Mouse (Mus musculus) embryonic facial prominence, embryonic 12.5 days (tissue): ENCODE measurements around the gene Nos3. TPM values are rescaled to one million over a fixed set of nuclear protein-coding genes. Genes with fewer than 3 reads are reported as not detected.

Source experiments
- ATAC-seq: fragments of 200-750 bp; cut with Nextera tagmentation; 2 replicates; pipeline ENCODE4 v1.8.0; 2017; ENCODE audit not compliant: insufficient number of reproducible peaks, insufficient read depth, low FRiP score, low TSS enrichment
- H3K27ac ChIP-seq: fragments of 300-500 bp; sonication (generic); 2 replicates; pipeline ENCODE4 v1.5.1; 2016; ENCODE audit warnings: mild to moderate bottlenecking
- H3K27me3 ChIP-seq: fragments of 300-500 bp; sonication (generic); 2 replicates; pipeline ENCODE4 v1.6.1; 2016; ENCODE audit warnings: mild to moderate bottlenecking, moderate library complexity
- H3K36me3 ChIP-seq: fragments of 300-500 bp; sonication (generic); 2 replicates; pipeline ENCODE4 v1.6.1; 2016; ENCODE audit warnings: mild to moderate bottlenecking
- H3K4me1 ChIP-seq: fragments of 300-500 bp; sonication (generic); 2 replicates; pipeline ENCODE4 v1.6.1; 2016
- H3K4me2 ChIP-seq: fragments of 300-500 bp; sonication (generic); replicated peaks from 2 replicates; pipeline ENCODE4 v1.6.1; 2016; ENCODE audit warnings: mild to moderate bottlenecking, moderate library complexity
- H3K4me3 ChIP-seq: fragments of 300-500 bp; sonication (generic); 2 replicates; pipeline ENCODE4 v1.5.1; 2016; ENCODE audit warnings: mild to moderate bottlenecking
- H3K9ac ChIP-seq: fragments of 300-500 bp; sonication (generic); 2 replicates; pipeline ENCODE4 v1.6.1; 2016; ENCODE audit warnings: mild to moderate bottlenecking, moderate library complexity
- H3K9me3 ChIP-seq: fragments of 300-500 bp; sonication (generic); 2 replicates; pipeline ENCODE4 v1.6.1; 2016; ENCODE audit warnings: mild to moderate bottlenecking, moderate library complexity
- WGBS: fragments of 180-500 bp; shearing (Covaris S2); methylation state at CpG from one replicate; pipeline ENCODE4 v1.1.7; 2016; 5-methylcytosine and 5-hydroxymethylcytosine counted together
- polyA plus RNA-seq: library from polyadenylated mRNA; unstranded; fragments of >200 nt; fragmentation: Nextera tagmentation; extraction: Ambion mirVana; gene quantifications from 2 replicates; pipeline ENCODE4 v1.2.1, GENCODE M21; 2016

Gene Nos3
- polyA plus RNA-seq, 1 experiment from 2014 or later, result 6.7 TPM

DNA sequence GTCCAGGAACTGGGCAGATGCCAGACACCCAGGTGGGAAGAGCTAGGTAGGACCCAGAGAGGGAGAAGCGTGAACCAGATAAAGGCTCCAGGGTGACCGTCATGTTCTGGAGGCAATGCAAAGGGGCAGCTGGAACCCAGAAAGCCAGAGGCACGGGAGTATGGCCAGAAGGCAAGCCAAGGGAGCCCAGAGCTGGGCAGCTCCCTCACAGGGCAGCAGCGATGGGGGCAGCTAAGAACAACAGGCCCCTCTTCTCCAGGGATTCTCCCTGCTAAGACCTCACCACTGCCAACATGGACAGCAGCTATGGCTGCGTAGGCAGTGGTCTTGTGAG is 34.7 kb upstream of the Nos3 start:
- H3K36me3 ChIP-seq, result no peaks in the 10 kb centered on the region
- no peak overlapping the region for H3K27ac ChIP-seq
- H3K9me3 ChIP-seq, result no peaks in the 10 kb centered on the region
- peaks cover 18% of the 10 kb centered on the region for H3K27me3 ChIP-seq
- no peak for ATAC-seq
- H3K4me1 ChIP-seq, result peaks cover 21% of the 10 kb centered on the region
- H3K4me2 ChIP-seq, result peak overlapping the region; percentile 60
- peak overlapping the region; percentile 20; the same call in 1 of the 2 replicates for H3K4me3 ChIP-seq
- 0 out of 2 replicates have a peak overlapping the region, but pooled peaks have one; percentile 63 for H3K9ac ChIP-seq
- WGBS, result 46% methylated on average over 5 of the region's 5 CpGs

DNA sequence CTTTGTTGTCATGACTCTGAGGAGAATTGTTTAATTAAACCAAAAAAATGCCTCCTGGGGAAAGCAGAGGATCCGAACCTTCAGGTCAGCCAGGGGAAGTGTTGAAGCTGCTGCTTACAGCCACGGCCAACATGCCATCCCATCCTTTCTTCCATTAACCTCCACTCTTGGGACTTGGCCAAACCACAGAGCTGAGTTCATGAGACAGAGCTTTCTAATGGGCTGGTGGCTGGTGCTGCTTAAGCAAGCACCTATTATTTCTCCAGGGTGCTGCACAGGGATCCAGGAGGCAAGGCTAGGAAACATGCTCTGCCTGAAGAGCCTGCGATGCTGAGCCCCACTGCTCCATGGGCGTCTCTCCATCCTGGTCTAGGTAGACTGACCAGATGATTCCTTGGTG is 32.2 kb upstream of the Nos3 start:
- H3K4me3 ChIP-seq, result no peak overlapping the region
- ATAC-seq, result no peak
- no peaks in the 10 kb centered on the region for H3K9me3 ChIP-seq
- H3K27me3 ChIP-seq, result peaks cover 11% of the 10 kb centered on the region
- no peak overlapping the region for H3K9ac ChIP-seq
- 82% methylated on average over 4 of the region's 4 CpGs for WGBS
- no peak overlapping the region for H3K27ac ChIP-seq
- H3K4me1 ChIP-seq, result peaks cover 27% of the 10 kb centered on the region
- H3K36me3 ChIP-seq, result no peaks in the 10 kb centered on the region
- no peak overlapping the region for H3K4me2 ChIP-seq

DNA sequence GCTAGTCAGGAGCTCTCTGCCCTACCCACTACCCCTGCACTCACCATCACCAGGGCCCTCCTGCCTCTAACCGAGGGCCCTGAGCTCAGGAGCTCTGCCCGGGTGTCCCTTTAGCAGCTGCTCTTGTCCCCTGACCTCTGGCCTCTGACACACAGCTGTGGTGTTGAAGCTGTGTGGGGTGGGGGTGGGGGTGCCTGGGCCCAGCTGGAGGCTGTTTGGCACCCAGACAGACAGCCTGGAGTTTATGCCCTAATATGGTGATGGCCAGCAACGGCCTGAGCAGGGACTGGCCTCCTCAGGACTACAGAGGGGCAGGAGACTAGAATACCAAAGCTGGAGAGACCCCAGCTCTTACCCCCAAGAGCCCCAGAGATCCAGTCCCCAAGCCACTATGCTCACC is 29.9 kb upstream of the Nos3 start:
- H3K9ac ChIP-seq, result no peak overlapping the region
- no peaks in the 10 kb centered on the region for H3K36me3 ChIP-seq
- H3K4me2 ChIP-seq, result no peak overlapping the region
- H3K4me3 ChIP-seq, result no peak overlapping the region
- H3K4me1 ChIP-seq, result peaks cover 18% of the 10 kb centered on the region; the same call in 1 of the 2 replicates
- H3K9me3 ChIP-seq, result no peaks in the 10 kb centered on the region
- no peak for ATAC-seq
- WGBS, result 15% methylated on average over 3 of the region's 3 CpGs
- H3K27ac ChIP-seq, result no peak overlapping the region
- H3K27me3 ChIP-seq, result 0 out of 2 replicates have a peak, but pooled peaks cover 4% of the 10 kb centered on the region

DNA sequence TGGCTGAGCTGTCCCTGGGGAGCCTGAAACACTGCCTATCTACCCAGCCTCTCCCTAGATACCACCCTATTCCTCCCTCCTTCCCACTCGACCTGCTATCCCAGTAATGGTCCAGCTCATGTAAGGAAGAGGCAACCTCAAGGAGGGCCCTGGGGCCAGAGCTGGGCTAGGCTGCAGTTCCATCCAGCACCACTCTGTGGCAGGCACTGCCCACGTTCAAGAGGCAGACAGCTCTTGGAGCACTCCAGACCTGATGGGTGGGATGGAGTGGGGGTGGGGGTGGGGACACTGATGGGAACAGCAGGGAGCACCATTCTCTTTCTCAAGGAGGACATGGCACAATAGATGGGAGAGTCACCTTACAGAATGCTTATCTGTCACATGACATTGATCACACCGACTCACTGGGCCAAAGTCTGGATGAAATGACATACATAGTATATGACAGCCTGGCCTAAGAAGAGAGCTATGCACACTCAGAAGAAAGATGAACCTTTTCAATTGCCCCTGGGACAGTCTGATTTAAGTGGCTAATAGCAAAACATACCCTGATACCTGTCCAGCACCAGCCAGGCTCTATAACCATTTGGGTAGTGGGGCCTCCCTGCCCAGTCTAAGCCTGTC is 28.6 kb upstream of the Nos3 start:
- Histone ChIP-seq H3K27ac (no peak overlapping the region), H3K4me1 (peaks cover 18% of the 10 kb centered on the region; the same call in 1 of the 2 replicates), H3K4me3 (no peak overlapping the region), H3K9me3 (no peaks in the 10 kb centered on the region), H3K4me2 (no peak overlapping the region), H3K36me3 (no peaks in the 10 kb centered on the region), H3K9ac (no peak overlapping the region), H3K27me3 (0 out of 2 replicates have a peak, but pooled peaks cover 4% of the 10 kb centered on the region)
- ATAC-seq, result peak; percentile 70
- 20% methylated on average over 3 of the region's 3 CpGs for WGBS

DNA sequence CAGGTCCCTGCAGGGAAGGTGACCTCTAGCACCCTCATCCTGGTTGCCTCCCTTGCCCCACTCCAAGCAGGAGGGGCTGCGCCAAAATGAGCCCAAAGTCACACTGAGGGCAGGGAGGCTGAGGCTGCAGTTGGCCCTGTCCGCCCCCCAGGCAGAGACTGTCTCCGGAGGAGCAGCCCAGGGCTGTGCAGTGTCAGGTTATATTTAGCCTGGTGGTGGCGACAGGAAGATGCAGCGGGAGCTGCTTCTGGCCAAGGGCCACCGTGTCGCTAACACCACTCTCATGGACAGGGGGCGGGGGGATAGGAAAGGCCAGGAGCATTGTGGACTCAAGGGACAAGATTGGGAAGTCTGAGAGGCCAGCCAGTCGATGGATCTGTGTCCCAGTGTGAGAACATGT is 27.2 kb upstream of the Nos3 start:
- H3K9ac ChIP-seq, result no peak overlapping the region
- peaks cover 18% of the 10 kb centered on the region; the same call in 1 of the 2 replicates for H3K4me1 ChIP-seq
- ATAC-seq, result no peak

DNA sequence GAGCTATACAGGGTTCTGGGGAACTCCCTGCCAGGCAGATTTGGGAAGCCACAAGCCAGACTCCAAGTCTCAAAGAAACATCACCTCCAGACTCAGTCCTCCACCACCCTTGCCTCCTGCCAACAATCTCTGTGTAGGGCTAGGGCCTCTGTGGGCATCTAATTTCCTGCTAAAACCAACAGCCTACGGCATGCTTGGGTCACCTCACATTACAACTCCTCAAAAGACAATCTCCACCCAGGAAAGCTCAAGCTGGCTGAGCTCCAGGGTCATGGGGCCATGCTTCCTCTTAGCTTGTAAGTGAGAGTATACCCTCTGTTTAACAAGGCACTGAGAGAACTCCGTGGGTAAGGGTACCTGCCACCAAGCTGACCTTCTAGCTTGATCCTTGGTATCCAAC is 26.8 kb upstream of the Nos3 start:
- Histone ChIP-seq H3K4me3 (no peak overlapping the region), H3K4me2 (no peak overlapping the region), H3K27me3 (0 out of 2 replicates have a peak, but pooled peaks cover 4% of the 10 kb centered on the region), H3K9me3 (no peaks in the 10 kb centered on the region), H3K36me3 (no peaks in the 10 kb centered on the region), H3K9ac (0 out of 2 replicates have a peak overlapping the region, but pooled peaks have one; percentile 5), H3K27ac (no peak overlapping the region), H3K4me1 (peaks cover 18% of the 10 kb centered on the region; the same call in 1 of the 2 replicates)
- no peak for ATAC-seq
- 61% methylated on average over 2 of the region's 2 CpGs for WGBS

More for the DNA sequence above, 27.2 kb upstream of the Nos3 start:
- H3K4me2 ChIP-seq, result no peak overlapping the region
- no peak overlapping the region for H3K4me3 ChIP-seq
- H3K27me3 ChIP-seq, result 0 out of 2 replicates have a peak, but pooled peaks cover 4% of the 10 kb centered on the region
- no peaks in the 10 kb centered on the region for H3K9me3 ChIP-seq
- H3K27ac ChIP-seq, result 0 out of 2 replicates have a peak overlapping the region, but pooled peaks have one; percentile 13
- WGBS, result 22% methylated on average over 9 of the region's 9 CpGs
- no peaks in the 10 kb centered on the region for H3K36me3 ChIP-seq

DNA sequence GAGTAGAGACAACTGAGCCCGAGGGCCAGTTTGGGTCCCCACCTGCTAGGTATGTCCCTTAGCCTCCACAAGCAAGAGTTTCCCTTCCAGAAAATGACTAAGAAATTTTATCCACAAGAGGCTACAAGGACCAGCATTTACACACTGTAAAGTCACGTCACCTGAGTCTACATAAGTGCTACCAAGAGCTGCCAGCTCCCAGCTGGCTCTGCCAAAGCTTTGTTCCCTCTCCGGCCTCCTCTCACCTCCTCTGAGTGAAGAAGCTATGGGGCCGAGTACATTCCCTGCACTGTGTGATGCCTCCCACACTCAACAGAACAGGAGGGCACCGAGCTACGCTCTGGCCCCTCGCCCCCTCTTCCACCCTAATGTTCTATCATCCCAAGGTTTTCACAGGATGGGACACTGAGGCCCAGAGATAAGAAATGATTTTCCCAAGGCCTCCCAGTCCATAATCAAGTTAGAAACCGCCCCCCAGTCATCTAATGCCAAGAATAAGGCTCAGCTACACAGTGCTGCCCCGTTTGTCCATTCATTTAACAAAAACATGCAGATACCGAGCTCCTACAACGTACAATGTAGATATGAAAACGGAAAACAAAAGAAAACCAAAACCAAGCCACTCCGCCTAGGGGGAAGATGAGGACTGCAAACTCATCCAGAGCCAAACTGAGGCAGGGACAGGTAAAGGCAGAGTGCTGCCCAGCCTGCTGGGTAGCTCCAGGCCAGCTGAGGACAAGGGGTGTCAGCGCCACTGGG is 22.2 kb upstream of the Nos3 start:
- ATAC-seq, result no peak
- H3K4me1 ChIP-seq, result peaks cover 21% of the 10 kb centered on the region
- no peaks in the 10 kb centered on the region for H3K9me3 ChIP-seq
- H3K27ac ChIP-seq, result no peak overlapping the region
- 77% methylated on average over 14 of the region's 14 CpGs for WGBS
- no peak overlapping the region for H3K9ac ChIP-seq
- no peak overlapping the region for H3K4me2 ChIP-seq
- peaks cover 23% of the 10 kb centered on the region for H3K27me3 ChIP-seq
- no peak overlapping the region for H3K4me3 ChIP-seq
- H3K36me3 ChIP-seq, result no peaks in the 10 kb centered on the region

DNA sequence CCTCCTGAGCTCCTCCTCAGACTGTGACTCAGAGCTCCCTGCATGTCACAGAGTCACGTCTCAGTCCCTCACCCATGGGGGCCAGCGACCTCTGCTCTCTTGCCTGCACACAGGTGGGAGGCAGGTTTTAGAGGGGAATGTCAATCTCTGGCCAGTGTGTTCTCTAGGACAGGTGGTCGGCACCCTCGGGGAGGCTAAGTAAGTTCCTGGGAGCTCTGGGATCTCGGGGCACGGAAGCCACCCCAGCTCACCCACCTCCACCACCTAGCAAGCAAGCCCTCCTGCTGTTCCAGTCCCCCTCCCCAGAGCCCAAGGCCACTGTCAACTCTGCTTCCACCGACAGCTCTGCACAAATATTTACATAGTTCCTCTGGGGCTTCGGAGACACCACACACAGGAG is 21.6 kb upstream of the Nos3 start:
- Histone ChIP-seq H3K27me3 (peaks cover 28% of the 10 kb centered on the region), H3K36me3 (no peaks in the 10 kb centered on the region), H3K4me1 (peaks cover 16% of the 10 kb centered on the region), H3K9me3 (no peaks in the 10 kb centered on the region), H3K4me3 (no peak overlapping the region), H3K4me2 (no peak overlapping the region), H3K9ac (no peak overlapping the region), H3K27ac (no peak overlapping the region)
- 45% methylated on average over 8 of the region's 8 CpGs for WGBS
- ATAC-seq, result no peak

DNA sequence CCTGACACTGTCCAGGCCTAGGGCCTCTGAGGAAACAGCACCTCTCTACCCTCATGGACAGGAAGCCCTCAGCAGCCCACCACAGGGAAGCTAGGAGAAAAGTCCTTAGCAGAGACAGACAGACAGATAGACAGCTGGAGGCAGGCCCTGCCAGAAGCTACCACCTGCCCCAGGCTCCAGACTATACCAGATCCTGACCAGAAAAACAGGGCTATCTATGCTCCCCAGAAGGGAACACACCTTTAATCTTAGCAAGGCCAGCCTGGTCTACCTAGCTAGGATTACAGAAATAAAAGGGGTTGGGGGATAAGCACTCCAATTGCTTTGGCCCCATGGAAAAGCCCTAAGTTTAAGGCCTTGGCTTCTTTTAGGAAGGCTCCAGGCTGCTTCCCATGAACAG is 21.2 kb upstream of the Nos3 start:
- Histone ChIP-seq H3K4me2 (no peak overlapping the region), H3K9me3 (no peaks in the 10 kb centered on the region), H3K4me3 (no peak overlapping the region), H3K4me1 (peaks cover 15% of the 10 kb centered on the region), H3K9ac (no peak overlapping the region), H3K27ac (no peak overlapping the region), H3K36me3 (no peaks in the 10 kb centered on the region), H3K27me3 (peaks cover 33% of the 10 kb centered on the region)
- ATAC-seq, result no peak

DNA sequence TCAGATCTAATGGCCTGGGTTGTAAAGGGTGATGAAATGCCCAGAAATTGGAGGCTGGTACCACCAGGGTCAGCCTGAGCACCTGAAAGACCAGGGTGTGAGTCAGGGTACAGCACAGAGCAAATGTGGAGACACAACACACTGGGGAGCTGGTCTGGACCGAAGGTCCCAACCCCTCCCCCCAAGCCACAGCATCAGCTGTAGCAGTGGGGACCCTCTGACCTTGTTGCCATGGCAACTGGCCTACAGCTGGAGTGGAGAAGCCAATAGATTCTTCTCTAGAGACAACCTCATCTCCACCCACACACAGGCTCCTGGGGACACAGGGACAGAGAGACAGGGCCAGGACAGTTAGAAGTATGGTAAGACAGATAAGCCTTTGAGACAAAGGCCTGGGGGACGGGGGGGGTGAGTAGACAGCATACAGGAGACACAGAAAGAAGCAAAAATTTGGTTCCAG is 20.6 kb upstream of the Nos3 start:
- no peak overlapping the region for H3K4me3 ChIP-seq
- WGBS, result 13% methylated on average over 2 of the region's 2 CpGs
- peaks cover 39% of the 10 kb centered on the region for H3K27me3 ChIP-seq
- no peaks in the 10 kb centered on the region for H3K9me3 ChIP-seq
- no peaks in the 10 kb centered on the region for H3K36me3 ChIP-seq
- peak overlapping the region; percentile 24 for H3K27ac ChIP-seq
- H3K4me1 ChIP-seq, result peaks cover 20% of the 10 kb centered on the region
- no peak overlapping the region for H3K9ac ChIP-seq
- no peak for ATAC-seq
- 0 out of 2 replicates have a peak overlapping the region, but pooled peaks have one; percentile 1 for H3K4me2 ChIP-seq

DNA sequence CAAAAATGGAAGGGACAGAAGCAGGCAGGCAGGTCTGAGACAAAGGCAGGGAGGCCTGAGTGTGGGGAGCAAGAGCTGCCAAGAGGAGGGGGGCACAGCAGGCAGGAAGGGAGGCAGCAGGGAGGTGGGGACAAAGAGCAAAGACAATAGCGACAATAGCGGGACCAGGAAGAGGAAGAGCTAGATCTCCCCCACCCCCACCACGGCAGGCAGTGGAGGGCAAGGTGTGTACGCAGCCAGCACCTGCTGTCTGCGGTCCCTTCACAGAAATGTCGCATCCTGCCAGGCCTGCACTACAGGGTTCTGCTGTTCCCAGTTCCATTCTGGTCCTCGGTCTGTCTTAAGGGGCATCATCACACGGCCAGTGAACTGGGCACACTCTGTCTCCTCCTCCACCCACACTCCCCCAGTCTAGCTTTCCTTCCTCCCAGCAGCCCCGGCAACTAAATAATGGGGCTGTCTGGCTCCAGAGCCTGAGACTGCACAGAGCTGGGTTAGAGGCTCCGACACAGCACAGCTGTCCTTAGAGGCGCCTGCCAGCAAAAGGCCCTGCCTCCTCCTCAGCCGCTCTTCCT is 20.0 kb upstream of the Nos3 start:
- ATAC-seq, result peak; percentile 54
- Histone ChIP-seq H3K4me1 (peaks cover 20% of the 10 kb centered on the region), H3K36me3 (no peaks in the 10 kb centered on the region), H3K4me2 (0 out of 2 replicates have a peak overlapping the region, but pooled peaks have one; percentile 1), H3K9me3 (no peaks in the 10 kb centered on the region), H3K9ac (no peak overlapping the region), H3K4me3 (no peak overlapping the region), H3K27me3 (peaks cover 44% of the 10 kb centered on the region), H3K27ac (peak overlapping the region; percentile 24)
- WGBS, result 19% methylated on average over 12 of the region's 12 CpGs
